Mouse (Mus musculus) embryonic fibroblast, embryonic 13.5 days (primary cell): ENCODE results near the gene Icosl.
"Not testable (repeated sequence)": the region's sequence is repeated elsewhere in the genome, so short reads cannot be mapped to it uniquely, and the experiment has no call there.

Experiments
- CTCF ChIP-seq: IDR thresholded peaks from 2 replicates; pipeline ENCODE4 v1.5.1; 2011; ENCODE audit warnings: mild to moderate bottlenecking, control low read depth, low read length, moderate library complexity, borderline replicate concordance; ENCODE audit not compliant: insufficient read depth
- POLR2A ChIP-seq: IDR thresholded peaks from 2 replicates; pipeline ENCODE4 v1.6.1; 2011; ENCODE audit warnings: low read depth, mild to moderate bottlenecking, control low read depth, low read length, moderate library complexity

DNA sequence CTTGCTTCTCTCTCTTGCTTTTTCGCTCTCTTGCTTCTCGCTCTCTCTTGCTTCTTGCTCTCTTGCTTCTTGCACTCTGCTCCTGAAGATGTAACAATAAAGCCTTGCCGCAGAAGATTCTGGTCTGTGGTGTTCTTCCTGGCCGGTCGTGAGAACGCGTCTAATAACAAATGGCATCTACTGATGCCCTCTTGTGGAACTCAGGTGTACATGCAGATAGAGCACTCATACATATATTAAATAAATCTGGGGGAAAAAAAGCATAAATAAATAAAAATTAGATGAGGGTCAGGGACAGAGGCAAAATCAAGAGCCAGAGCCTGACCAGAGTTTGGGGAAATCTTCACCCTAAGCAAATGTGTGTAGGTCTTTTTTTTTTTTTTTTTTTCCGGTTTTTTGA, 43.6 kb upstream of the Icosl start:
- not testable (repeated sequence) for TF ChIP-seq CTCF, POLR2A
